Mouse (Mus musculus) adrenal gland, postnatal 10 days (tissue): ENCODE data around the gene Adam11. TPM values are rescaled to one million over a fixed set of nuclear protein-coding genes. Genes with fewer than 3 reads are reported as not detected.
A peak's percentile ranks its signal among the peaks of the same experiment; 100 is the strongest.

Experiments used
- DNase-seq: peaks from one replicate; pipeline ENCODE4 v3.0.0; 2021; ENCODE audit warnings: mixed read lengths
- total RNA-seq, 2 experiments: library from RNA; stranded (reverse); gene quantifications; 2 replicates each; pipeline ENCODE4 v1.2.3; 2021

Gene Adam11
- total RNA-seq, 2 experiments from 2014 or later = 18.6 to 45.3 TPM

DNA sequence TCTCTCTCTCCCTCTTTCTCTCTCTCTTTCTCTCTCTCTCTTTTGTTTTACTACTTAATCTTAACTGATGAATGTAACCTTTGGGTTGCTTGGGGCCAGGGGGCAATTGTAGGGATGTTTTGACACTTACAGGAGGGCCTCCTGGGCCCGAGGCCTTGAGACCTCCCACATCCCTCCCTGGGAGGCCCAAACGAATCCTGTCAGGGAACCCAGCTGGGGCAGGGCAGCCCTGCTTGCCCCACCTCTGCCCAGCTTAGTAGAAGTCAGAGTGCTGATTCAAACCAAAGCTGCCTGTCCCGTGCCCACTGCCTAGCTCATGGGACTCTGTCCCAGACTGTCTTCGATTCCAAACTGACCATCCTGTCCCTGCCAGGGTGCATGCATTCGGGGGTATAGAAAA lies 17.4 kb downstream of the Adam11 start:
- no peak for DNase-seq

DNA sequence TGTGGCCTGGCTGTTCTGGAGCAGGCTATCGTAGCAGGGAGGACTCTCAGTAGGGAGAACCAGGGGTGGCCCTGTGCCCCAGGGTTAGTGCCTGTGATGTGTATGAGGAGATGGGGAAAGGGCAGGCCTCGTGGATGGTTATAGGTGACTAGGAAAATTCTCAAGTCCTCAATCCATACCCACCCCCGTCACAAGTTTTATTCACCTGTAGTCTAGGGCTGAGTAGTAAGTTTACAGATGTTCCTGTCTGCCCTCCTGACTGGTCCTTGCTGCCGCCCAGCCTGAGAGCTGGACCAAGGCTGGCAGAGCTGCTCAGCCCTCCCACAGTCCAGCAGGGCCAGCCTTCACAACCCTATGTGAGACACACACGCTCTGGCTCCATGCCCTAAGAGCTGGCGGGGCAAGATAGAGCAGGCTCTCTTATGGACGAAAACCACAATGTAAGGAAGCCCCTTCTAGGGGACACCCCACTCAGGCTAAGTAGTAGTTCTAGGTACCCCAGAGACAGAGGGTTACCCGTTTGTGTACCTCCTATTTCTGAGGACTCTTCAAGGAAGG lies 17.9 kb downstream of the Adam11 start:
- DNase-seq = no peak

DNA sequence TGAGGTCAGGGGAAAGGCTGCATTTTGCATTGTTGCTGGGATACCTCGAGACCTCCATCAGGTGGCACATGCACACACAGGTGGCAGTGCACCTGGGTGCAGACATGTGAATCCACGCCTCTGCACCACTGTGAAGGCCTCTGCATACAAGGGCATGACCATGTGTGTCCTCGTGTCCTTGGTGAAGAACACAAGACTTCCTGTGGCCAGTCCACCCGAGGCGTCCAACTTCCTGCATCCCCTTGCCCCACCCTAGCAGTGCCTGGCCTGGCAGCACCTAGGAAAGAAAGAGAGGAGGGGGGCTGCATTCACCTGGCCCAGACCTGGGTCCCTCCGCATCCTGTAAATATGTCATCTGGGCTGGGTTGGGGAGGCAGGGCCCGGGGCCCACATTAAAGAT lies 18.6 kb downstream of the Adam11 start:
- no peak for DNase-seq

DNA sequence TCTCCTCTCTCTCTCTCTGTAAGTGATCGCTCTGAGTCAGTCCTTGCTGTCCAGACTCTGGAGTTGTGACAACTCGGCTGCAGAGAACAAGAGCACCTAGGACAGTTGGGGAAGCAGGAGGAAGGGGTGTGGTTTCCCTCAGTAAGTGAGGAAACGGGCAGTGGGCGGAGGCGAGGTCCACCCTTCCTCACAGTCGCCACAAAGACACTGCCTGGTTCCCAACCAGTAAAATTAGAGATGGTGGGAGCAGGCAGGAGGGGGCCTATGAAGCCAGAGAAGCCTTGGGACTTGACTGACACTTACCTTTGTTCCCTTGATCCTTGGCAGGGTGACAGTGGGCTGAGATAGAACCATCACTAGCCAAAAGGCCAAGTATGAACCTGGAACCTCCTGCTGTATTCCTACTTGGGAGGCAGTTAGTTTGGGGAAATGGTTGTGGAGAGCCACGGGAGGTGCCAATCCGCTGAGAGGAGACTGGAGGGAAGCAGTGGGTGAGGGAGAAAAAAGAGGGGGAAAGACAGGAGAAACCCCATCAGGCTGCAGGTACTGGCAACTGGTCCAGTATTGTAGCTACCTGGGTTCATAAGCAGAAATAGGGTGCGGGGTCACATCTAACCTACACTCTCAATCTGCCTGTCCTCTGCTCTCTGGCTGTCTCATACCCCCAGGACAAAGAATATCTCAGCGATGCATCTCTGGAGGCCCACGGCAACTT lies 19.2 kb downstream of the Adam11 start:
- DNase-seq = no peak

DNA sequence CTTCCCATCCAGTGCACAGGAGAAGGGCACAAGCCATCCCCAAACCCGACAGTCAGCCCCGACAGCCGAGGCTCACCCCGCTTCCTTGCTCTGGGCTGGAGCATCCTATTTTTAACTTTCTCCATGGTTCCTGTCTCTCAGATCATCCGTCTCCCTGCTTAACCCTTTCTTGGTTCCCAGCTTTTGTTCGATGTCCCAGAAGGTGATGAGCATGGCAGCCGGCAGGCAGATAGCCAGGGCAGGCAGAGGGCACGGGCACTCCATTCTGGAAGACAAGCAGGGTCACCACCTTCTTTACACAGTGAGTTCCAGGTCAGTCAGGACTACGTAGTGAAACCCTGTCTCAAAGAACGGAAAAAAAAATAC lies 19.7 kb downstream of the Adam11 start:
- DNase-seq = no peak

DNA sequence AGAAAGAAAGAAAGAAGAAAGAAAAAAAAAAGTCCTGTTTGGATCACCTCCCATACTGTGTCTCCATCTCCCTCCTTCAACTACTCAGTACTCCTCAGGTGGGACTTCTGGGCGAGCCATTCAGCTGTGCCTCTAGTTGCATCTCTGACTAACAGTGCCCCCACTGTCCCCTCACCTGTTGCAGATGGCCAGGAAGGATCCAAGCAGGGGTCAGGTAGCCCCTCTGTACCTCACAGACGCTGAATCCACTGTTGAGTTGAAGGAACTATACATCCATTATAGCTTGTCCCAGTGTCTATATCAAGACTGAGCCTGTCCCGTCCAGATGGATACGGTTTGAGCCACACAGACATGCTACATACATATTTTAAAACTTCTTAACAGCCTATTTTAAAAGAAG lies 20.3 kb downstream of the Adam11 start:
- DNase-seq = no peak

DNA sequence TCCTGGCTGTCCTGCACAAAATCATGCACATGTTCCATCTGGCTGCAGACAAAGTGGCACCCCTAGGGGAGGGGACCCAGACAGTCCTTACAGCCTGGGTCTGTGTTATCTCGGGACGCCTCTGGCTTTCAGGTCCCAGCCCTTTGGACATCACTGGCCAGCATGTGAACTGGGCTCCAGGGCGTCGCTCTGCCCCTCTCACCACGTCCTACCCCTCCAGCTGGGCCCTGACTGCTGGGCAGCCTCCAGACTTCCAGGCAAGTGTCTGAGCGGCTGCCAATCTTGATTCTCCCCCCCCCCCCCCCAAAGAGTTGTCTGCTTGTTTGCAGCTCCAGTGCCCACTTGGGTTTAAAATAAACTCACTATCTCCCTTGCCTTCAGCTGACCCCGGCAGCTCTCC lies 22.2 kb downstream of the Adam11 start:
- DNase-seq = no peak

DNA sequence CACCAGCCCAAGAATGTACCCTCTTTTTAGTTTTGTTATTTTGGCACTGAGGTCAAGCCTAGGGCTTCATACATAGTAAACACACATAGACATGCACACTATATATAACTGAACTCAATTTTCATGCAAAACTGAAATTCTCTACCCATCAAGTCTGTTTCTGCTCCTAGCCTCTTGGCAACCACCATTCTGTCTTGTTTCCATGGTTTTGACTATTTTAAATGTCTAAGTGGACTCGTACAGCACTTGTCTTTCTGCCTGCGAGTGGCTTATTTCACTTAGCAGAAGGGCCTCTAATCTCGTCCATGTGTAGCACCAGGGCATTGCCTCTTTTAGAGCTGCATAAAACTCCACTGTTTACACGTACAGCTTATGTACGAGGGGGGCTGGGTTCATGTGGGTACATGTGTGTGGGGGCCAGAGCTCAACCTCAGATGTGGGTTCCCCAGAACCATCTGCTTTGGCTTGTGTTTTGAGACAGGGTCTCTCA lies 26.5 kb downstream of the Adam11 start:
- DNase-seq = no peak

DNA sequence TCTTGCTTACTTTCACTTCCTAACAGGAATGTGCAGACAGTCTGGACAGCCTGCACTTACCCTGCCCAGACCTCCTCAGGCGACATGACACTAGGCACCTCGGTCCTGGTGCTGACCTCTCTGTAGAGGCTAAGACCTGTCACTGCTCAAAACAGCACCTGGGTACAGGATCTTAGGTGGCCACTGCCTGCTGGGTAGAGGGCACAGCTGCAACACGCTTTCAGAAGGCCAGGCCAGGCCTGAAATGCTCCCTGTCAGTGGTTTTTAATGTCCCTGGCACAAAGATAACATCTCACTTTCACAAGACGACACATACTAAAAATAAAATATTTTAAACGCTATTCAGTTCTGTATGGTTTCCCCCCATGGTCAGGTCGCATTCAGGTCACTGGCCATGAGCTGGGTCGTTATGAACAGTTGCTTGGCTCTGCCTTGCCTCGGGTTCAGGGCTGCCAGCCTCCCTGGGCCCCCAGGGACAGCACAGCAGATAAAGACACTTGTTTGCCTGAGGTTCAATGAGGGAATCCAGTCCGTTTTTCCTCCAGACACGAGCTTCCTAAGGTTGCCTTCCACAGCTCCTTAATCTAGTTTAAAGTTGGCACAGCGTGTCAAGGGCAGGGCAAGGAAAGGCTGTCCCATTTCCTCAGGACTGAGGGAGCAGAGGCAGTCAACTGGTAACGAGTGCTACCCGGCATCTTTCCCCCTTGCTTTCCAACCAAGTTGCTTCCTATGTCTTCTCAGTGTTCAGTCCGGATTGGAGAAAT lies 30.6 kb downstream of the Adam11 start:
- DNase-seq = peak; percentile 36

DNA sequence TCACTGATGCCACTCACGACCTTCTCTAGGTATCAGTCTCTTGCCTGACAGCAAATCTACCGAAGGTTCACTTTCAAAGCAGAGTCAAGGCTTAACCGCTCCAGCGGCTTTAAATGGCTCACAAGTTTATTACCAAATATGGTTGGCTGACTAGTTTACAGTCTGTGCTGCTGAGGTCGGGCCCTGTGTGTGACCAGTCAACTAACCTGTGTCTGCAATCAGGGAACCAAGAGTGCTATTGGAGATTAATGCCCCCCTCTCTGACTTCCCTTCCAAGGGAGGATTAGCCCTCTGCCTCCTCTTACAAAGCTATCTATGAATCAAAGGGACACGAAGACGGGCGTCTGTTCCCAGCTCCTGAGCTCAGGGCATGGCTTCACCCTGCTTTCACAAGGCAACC lies 32.9 kb downstream of the Adam11 start:
- DNase-seq = no peak

DNA sequence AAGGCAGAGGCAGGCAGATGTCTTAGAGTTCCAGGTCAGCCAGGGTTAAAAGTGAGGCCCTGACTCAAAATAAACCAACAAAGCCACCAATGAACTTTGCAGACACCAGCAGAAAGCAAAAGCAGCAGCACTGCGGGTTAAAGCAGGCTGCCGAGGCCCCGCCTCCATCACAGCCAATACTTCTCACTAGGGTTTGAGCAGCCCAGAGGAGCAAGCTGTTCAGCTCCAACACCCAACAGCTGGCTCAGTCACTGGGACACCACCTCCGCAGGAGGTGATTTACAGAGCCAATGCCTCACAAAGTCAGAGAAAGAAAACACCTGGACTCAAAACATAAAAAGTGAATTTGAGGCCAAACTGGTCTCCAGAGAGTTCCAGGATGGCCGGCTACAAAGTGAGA lies 42.2 kb downstream of the Adam11 start:
- no peak for DNase-seq

DNA sequence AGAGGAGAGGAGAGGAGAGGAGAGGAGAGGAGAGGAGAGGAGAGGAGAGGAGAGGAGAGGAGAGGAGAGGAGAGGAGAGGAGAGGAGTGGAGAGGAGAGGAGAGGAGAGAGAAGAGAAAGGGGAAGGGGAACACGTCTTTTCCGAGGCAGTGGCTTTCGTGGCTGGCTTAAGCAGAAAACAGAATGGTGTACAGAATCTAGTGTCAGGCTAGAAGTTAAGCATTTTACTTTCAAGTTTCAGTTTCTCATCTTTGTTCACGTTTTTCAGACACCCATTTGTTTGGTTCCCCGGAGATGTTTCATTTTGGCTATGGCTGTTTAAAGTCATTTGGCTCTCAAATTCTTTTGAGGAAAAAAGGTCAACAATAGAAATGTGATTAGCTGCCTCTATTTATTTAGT lies 47.0 kb downstream of the Adam11 start:
- no peak for DNase-seq

DNA sequence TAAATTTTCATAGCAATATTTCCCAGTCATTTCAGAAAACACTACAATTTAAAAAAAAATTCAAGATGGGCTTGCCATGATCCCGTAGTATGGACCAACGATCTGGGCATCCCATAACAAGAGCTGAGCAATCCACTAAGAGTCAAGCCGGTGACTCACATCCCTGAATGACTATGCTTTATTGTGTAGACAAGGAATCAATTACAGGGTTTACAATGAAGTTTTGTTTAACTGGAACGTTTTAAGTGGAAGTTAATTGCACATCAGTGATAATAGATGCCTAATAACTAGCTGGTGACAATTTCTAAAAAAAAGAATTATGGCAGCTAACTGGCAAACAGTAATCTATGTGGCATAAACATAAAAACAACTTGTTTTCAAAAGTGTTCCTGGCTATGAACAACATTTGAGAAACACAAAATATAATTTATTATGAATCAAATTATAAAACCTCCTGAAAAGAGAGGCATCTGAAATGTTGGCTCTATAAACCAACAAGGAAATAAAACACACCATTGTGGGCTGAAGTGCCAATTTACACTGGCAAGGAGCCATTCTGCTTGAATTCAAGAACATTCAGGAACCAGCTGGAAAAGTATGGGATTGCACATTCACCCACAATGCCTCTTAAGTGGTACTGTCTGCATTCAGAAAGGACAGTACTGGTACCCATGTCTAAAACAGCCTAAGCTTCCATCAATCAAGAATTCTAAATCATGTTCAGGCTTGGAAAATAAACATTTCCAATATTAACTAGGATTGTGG lies 49.7 kb downstream of the Adam11 start:
- peak; percentile 28 for DNase-seq

DNA sequence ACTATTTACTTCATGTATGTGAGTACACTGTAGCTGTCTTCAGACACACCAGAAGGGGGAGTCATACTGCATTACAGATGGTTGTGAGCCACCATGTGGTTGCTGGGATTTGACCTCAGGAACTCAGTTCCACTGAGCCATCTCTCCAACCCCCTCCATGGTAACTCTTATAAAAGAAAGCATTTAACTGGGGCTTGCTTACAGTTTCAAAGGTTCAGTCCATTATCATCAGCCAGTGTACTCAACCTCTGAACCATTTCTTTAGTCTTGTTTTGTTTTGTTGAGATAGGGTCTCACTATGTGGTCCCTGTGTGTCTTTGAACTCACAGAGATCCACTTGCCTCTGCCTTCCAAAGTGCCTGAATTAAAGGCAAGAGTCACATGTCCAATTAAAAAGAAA lies 53.6 kb downstream of the Adam11 start:
- DNase-seq = no peak

DNA sequence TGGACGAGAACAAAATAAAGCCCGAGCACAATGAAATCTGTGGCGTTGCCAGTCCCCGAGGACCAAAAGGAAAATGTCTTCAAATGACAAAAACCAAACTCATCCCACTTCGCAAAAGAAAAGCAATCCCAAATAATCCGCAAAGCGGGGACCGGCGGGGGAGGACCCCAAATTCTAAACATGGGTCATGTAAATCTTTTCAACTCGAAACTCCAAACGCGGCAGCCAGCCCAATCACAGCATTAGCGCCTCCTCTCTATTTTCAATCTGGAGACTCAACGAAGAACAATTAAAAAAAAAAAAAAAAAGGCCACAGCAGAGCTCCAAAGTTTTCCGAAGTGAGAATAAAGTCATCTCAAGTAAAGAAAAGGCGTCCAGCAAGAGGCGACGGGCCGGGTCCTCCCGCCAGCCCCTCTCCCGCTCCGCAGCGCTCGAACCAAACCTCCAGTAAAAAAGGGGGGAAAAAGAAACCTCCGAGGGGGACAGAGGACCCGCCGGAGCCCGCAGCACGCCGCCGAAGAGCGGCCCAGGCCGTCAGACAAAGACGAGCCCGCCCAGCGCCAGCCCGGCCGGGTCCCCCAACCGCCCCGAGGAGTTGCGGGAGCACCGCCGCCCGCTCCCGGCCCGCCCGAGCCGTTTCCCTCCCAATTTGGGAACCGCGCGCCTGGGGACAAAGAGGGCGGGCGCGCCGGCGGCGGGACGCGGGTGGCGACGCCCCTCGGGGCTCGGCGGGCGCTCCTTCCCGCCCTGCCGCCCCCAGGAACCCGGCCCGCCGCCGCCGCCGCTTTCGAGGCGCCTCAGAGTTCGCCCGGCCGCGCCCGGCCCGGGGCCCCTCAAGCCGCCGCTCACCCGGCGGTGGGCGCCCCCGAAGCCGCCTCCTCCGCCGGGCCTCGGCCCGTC lies 57.1 kb downstream of the Adam11 start:
- DNase-seq = peak; percentile 65

DNA sequence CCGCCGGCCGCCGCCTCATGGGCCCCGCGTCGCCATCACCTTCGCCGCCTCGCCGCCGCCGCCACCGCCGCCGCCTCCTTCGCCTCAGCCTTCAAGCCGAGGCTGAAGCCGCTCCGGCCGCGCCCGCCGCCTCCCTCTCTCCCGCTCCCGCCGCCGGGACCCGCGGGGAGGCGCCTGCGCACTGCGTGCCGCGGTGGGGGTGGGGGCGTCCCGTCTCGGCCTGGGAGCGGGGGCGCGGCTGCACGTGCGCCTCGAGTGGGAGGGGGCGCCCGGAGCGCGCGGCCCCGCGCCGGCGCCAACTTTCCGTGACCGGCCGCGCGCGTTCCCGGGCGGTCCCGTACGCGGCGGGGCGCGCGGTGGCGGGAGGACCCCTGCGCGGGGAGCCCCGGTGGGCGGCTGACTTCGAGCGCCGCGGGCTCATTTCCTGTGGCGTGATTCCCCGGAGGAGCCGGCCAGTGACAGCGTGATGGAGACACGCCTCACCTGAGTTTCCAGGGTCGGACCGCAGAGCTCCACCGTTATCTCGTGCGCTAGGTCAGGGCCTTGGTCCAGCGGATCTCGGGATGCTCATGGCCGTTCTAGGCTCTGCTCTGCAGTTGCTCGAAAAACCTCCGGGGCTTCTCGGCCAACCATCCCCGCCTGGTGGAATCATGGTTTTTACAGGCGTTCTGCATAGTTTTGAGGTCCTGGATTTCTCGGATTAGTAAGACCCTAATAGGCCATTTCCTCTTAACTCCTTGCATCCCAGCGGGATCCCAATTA lies 58.0 kb downstream of the Adam11 start, which contains the start of gene Gjc1:
Gjc1 (minus strand) TSS at position 680 of the 762 bp plus-strand sequence.
- DNase-seq = peak; percentile 87

DNA sequence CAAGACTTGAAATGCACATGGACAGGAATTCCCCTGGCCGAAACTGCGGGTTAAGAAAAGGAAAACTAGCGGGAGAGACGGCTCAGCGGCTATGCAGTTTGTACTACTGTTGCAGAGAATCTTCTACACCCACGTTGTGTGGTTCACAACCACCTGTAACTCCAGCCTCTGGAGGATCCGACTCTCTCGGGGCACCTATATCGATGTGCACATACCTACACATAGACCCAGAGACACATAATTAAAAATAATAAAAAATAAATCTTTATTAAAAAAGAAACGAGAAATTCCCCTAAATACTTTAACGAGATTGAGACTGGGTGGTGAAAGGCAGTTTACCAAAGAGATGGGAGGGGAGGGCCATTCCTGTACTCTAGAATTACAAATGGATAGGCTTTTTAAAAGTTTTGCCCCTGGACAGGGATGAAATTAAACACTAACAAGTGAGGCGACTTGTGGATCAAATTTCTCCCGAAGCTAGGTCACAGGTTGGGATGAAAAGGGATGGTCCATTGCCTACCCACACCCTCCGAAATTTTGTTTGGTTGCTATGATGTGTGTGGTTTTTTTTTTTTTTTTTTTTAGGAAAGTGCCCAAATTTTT lies 58.6 kb downstream of the Adam11 start:
- DNase-seq = no peak

DNA sequence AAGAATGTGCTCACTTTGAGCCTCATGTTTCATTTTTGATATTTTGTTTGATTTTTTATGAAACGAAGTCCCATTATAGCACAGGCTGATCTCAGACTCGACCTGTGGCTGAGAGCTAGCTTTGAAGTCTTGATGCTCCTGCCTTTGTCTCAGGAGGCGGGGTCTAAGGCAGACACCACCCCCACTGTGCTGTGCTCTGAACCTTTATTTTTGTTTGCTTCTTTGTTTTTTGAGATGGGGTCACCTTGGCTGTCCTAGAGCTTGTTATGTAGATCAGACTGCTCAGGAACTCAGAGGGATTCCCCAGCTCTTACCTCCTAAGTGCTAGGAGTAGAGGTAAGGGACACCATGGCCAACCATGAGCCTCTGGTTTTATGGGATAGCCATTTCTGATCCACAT lies 59.2 kb downstream of the Adam11 start:
- DNase-seq = no peak

DNA sequence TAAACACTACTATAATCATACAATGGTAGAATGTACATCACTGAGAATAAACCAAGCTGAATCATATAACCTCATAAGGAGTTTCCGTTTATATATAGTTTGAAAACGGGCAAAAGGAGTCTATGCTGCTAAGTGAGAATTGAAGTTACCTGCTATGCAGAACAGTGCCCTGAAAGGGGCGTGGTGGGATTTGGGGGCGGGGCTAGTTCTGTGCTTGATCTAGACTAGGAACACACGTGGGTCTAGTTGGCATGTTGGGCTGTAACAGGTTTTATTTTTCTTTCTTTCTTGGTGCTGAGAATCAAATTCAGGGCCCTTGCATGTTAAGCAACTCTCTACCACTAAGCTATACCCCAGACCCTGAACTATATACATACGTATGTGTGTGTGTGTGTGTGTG lies 60.0 kb downstream of the Adam11 start:
- DNase-seq = no peak

DNA sequence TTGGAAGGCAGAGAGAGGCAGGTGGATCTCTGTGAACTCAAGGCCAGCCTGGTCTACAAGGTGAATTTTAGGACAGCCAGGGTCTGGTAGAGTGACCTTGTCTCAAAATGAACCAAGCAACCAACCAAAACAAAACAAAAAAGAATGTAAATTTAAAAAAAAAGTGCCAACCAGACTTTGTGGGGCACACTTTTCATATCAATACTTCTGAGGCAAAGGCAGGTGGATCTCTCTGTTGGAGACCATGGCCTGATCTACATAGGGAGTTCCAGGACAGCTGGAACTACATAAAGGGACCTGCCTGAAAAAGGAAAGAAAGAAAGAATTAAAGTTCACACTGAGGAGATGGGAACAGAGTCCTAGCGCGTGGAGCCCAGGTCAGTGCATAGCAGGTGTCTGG lies 65.2 kb downstream of the Adam11 start:
- no peak for DNase-seq
